Mouse (Mus musculus): ENCODE measurements around the gene Vmn1r23. TPM values are rescaled to one million over a fixed set of nuclear protein-coding genes. Genes with fewer than 3 reads are reported as not detected.
"Not testable (repeated sequence)": the region's sequence is repeated elsewhere in the genome, so short reads cannot be mapped to it uniquely, and the experiment has no call there.

Vmn1r23 gene
- polyA plus RNA-seq (2015; fragmentation: Nextera tagmentation; extraction: Ambion mirVana): not detected in 2 replicates

GRCm38 (mm10) chr6:57926738-57927137 lies at the start of gene Vmn1r23:
Gene Vmn1r23 (minus strand): TSS chr6:57926838.
- no peaks in the 10 kb centered on the region for H3K4me1 ChIP-seq
- WGBS: 93% methylated on average over 1 of the region's 1 CpGs
- H3K27me3 ChIP-seq: no peaks in the 10 kb centered on the region
- no peaks in the 10 kb centered on the region for H3K9me3 ChIP-seq
- no peaks in the 10 kb centered on the region for H3K36me3 ChIP-seq
- no peak within 1 kb of the TSS for H3K9ac ChIP-seq (replicated peaks)
- H3K27ac ChIP-seq (replicated peaks): no peak within 1 kb of the TSS
- H3K4me3 ChIP-seq: no peak within 1 kb of the TSS
- no peak within 1 kb of the TSS for H3K4me2 ChIP-seq (replicated peaks)
- no peak for ATAC-seq (replicated peaks)

- not testable (repeated sequence) for H3K36me3 ChIP-seq
- 90% methylated on average over 1 of the region's 1 CpGs for WGBS
Measured at GRCm38 (mm10) chr6:57961403-57961802, 34.8 kb upstream of the Vmn1r23 start, which contains the start of gene Vmn1r24. Gene Vmn1r24 (minus strand): TSS chr6:57961503.

GRCm38 (mm10) chr6:57907928-57908327 lies 18.7 kb downstream of the Vmn1r23 start, which contains the start of gene Vmn1r22:
Gene Vmn1r22 (minus strand): TSS chr6:57908028.
- no peaks in the 10 kb centered on the region for H3K36me3 ChIP-seq
- no peak within 1 kb of the TSS for H3K4me3 ChIP-seq
- no peak within 1 kb of the TSS for H3K4me2 ChIP-seq (replicated peaks)
- H3K9ac ChIP-seq (replicated peaks): no peak within 1 kb of the TSS
- no peak within 1 kb of the TSS for H3K27ac ChIP-seq (replicated peaks)
- WGBS: 81% methylated on average over 1 of the region's 1 CpGs
- H3K4me1 ChIP-seq: no peaks in the 10 kb centered on the region
- no peaks in the 10 kb centered on the region for H3K27me3 ChIP-seq
- no peaks in the 10 kb centered on the region for H3K9me3 ChIP-seq
- ATAC-seq (replicated peaks): no peak

More at GRCm38 (mm10) chr6:57961403-57961802, 34.8 kb upstream of the Vmn1r23 start, which contains the start of gene Vmn1r24:
- not testable (repeated sequence) for H3K27me3 ChIP-seq; H3K9ac ChIP-seq (replicated peaks); ATAC-seq (replicated peaks); H3K4me2 ChIP-seq (replicated peaks); H3K4me3 ChIP-seq; H3K27ac ChIP-seq (replicated peaks); H3K9me3 ChIP-seq; H3K4me1 ChIP-seq

Other genes starting within 250 kb of the Vmn1r23 start
- gene Pyurf, start 234.8 kb downstream of the Vmn1r23 start, polyA plus RNA-seq (2015; fragmentation: Nextera tagmentation; extraction: Ambion mirVana): 9.2 and 10.8 TPM in 2 replicates
- gene Lancl2, start 224.3 kb downstream of the Vmn1r23 start, polyA plus RNA-seq (2015; fragmentation: Nextera tagmentation; extraction: Ambion mirVana): 80.7 and 86.1 TPM in 2 replicates
- 174 and 182 TPM in 2 replicates for gene Vopp1, start 101.7 kb downstream of the Vmn1r23 start, polyA plus RNA-seq (2015; fragmentation: Nextera tagmentation; extraction: Ambion mirVana)
- not detected in 2 replicates for gene Vmn1r21, start 76.5 kb downstream of the Vmn1r23 start, polyA plus RNA-seq (2015; fragmentation: Nextera tagmentation; extraction: Ambion mirVana)
- not detected in 2 replicates for gene Vmn1r22, start 18.8 kb downstream of the Vmn1r23 start, polyA plus RNA-seq (2015; fragmentation: Nextera tagmentation; extraction: Ambion mirVana)
- not detected in 2 replicates for gene Vmn1r24, start 34.7 kb upstream of the Vmn1r23 start, polyA plus RNA-seq (2015; fragmentation: Nextera tagmentation; extraction: Ambion mirVana)
- not detected in 2 replicates for gene Vmn1r25, start 54.0 kb upstream of the Vmn1r23 start, polyA plus RNA-seq (2015; fragmentation: Nextera tagmentation; extraction: Ambion mirVana)
- gene Vmn1r26, start 88.3 kb upstream of the Vmn1r23 start, polyA plus RNA-seq (2015; fragmentation: Nextera tagmentation; extraction: Ambion mirVana): not detected in 2 replicates